Mouse (Mus musculus) left cerebral cortex, postnatal 25 days (tissue): Measurements from ENCODE around the gene Ripor3. TPM values are rescaled to one million over a fixed set of nuclear protein-coding genes. Genes with fewer than 3 reads are reported as not detected.

Experiments used
- DNase-seq, 2 experiments: peaks; one replicate each; pipeline ENCODE4 v3.0.0; 2022; ENCODE audit warnings: low spot score in 2 of 2, mixed read lengths in 1 of 2
- intact Hi-C: fragments of 180-260 bp; cut with DNase I; formaldehyde crosslinking; loops from one replicate; pipeline ENCODE4 v1.15.1; 2025
- total RNA-seq, 2 experiments: library from RNA; stranded (reverse); gene quantifications; 2 replicates each; pipeline ENCODE4 v1.2.3; 2021

The Ripor3 gene
- total RNA-seq, 2 experiments from 2014 or later: 0.44 to 0.48 TPM

- intact Hi-C loops: no loop called here
- DNase-seq: no peak
These were observed 23.5 kb upstream of the Ripor3 start for GRCm38 (mm10) chr2:168033905-168034304.

- intact Hi-C loops: no loop called here
These were observed 21.4 kb upstream of the Ripor3 start for GRCm38 (mm10) chr2:168031842-168032241.

GRCm38 (mm10) chr2:168028376-168028775 is 18.0 kb upstream of the Ripor3 start:
- intact Hi-C loops: no loop called here
- DNase-seq: no peak

More at GRCm38 (mm10) chr2:168031842-168032241, 21.4 kb upstream of the Ripor3 start:
- no peak for DNase-seq

GRCm38 (mm10) chr2:168026467-168026866 is 16.0 kb upstream of the Ripor3 start:
- intact Hi-C loops: no loop called here
- no peak for DNase-seq

- intact Hi-C loops: no loop called here
- DNase-seq: no peak
These were observed 15.5 kb upstream of the Ripor3 start for GRCm38 (mm10) chr2:168025882-168026281.

- intact Hi-C loops: no loop called here
These were observed 14.8 kb upstream of the Ripor3 start for GRCm38 (mm10) chr2:168025174-168025573.

GRCm38 (mm10) chr2:168023763-168024402 is 13.5 kb upstream of the Ripor3 start:
- intact Hi-C loops: no loop called here
- DNase-seq: no peak

More at GRCm38 (mm10) chr2:168025174-168025573, 14.8 kb upstream of the Ripor3 start:
- peak; percentile 72 to 77 for DNase-seq

- intact Hi-C loops: loop anchor here (5.0 kb wide), 1 partner anchor 332 kb away; the partner anchor contains the start of genes Cebpb and Tmem189
- DNase-seq: peak; percentile 7 to 40
These were observed 8.8 kb upstream of the Ripor3 start for GRCm38 (mm10) chr2:168019201-168019715.

GRCm38 (mm10) chr2:168016951-168017391 is 6.6 kb upstream of the Ripor3 start:
- peak; percentile 41 to 50 for DNase-seq
- intact Hi-C loops: loop anchor here (5.0 kb wide), 1 partner anchor 330 kb away; the partner anchor contains the start of genes Cebpb and Tmem189

- DNase-seq: no peak
- intact Hi-C loops: no loop called here
These were observed 475 bp upstream of the Ripor3 start for GRCm38 (mm10) chr2:168010893-168011292.

GRCm38 (mm10) chr2:168008132-168008531 is 2.3 kb downstream of the Ripor3 start:
- no peak for DNase-seq
- intact Hi-C loops: no loop called here

- no peak for DNase-seq
- intact Hi-C loops: no loop called here
These were observed 3.9 kb downstream of the Ripor3 start for GRCm38 (mm10) chr2:168006489-168006888.

GRCm38 (mm10) chr2:168005616-168006015 is 4.8 kb downstream of the Ripor3 start:
- no peak for DNase-seq
- intact Hi-C loops: no loop called here

- no peak for DNase-seq
- intact Hi-C loops: no loop called here
These were observed 5.4 kb downstream of the Ripor3 start for GRCm38 (mm10) chr2:168005005-168005404.

GRCm38 (mm10) chr2:168004369-168004768 is 6.0 kb downstream of the Ripor3 start:
- intact Hi-C loops: no loop called here
- DNase-seq: no peak

GRCm38 (mm10) chr2:168003431-168003830 is 7.0 kb downstream of the Ripor3 start:
- intact Hi-C loops: no loop called here
- DNase-seq: no peak

- intact Hi-C loops: no loop called here
- DNase-seq: no peak
These were observed 7.5 kb downstream of the Ripor3 start for GRCm38 (mm10) chr2:168002884-168003283.

- intact Hi-C loops: no loop called here
These were observed 8.2 kb downstream of the Ripor3 start for GRCm38 (mm10) chr2:168002188-168002587.

GRCm38 (mm10) chr2:167999145-167999743 is 11.2 kb downstream of the Ripor3 start:
- no peak for DNase-seq
- intact Hi-C loops: no loop called here

More at GRCm38 (mm10) chr2:168002188-168002587, 8.2 kb downstream of the Ripor3 start:
- no peak for DNase-seq

GRCm38 (mm10) chr2:167997562-167997961 is 12.9 kb downstream of the Ripor3 start:
- no peak for DNase-seq
- intact Hi-C loops: no loop called here
